Mouse (Mus musculus) midbrain, embryonic 15.5 days (tissue): Measurements from ENCODE around the gene Brwd1. TPM values are rescaled to one million over a fixed set of nuclear protein-coding genes. Genes with fewer than 3 reads are reported as not detected.
"Not testable (repeated sequence)": the region's sequence is repeated elsewhere in the genome, so short reads cannot be mapped to it uniquely, and the experiment has no call there.

ENCODE experiments used
- ATAC-seq: fragments of 200-750 bp; cut with Nextera tagmentation; replicated peaks from 2 replicates; pipeline ENCODE4 v1.8.0; 2017; ENCODE audit warnings: moderate TSS enrichment
- H3K27ac ChIP-seq: fragments of 300-500 bp; sonication (generic); 2 replicates; pipeline ENCODE4 v1.5.1; 2015; ENCODE audit warnings: mild to moderate bottlenecking, inconsistent platforms
- H3K27me3 ChIP-seq: fragments of 300-500 bp; sonication (generic); replicated peaks from 2 replicates; pipeline ENCODE4 v1.6.1; 2015; ENCODE audit warnings: inconsistent platforms
- H3K36me3 ChIP-seq: fragments of 300-500 bp; sonication (generic); replicated peaks from 2 replicates; pipeline ENCODE4 v1.6.1; 2015; ENCODE audit warnings: inconsistent platforms
- H3K4me1 ChIP-seq: fragments of 300-500 bp; sonication (generic); 2 replicates; pipeline ENCODE4 v1.6.1; 2015; ENCODE audit warnings: inconsistent platforms
- H3K4me2 ChIP-seq: fragments of 300-500 bp; sonication (generic); 2 replicates; pipeline ENCODE4 v1.6.1; 2015; ENCODE audit warnings: inconsistent platforms, mild to moderate bottlenecking, moderate library complexity
- H3K4me3 ChIP-seq: fragments of 300-500 bp; sonication (generic); 2 replicates; pipeline ENCODE4 v1.5.1; 2015; ENCODE audit warnings: mild to moderate bottlenecking, inconsistent platforms
- H3K9ac ChIP-seq: fragments of 300-500 bp; sonication (generic); 2 replicates; pipeline ENCODE4 v1.6.1; 2015; ENCODE audit warnings: mild to moderate bottlenecking, inconsistent platforms
- H3K9me3 ChIP-seq: fragments of 300-500 bp; sonication (generic); 2 replicates; pipeline ENCODE4 v1.6.1; 2016; ENCODE audit warnings: inconsistent platforms
- WGBS: fragments of 180-500 bp; shearing (Covaris S2); methylation state at CpG from one replicate; pipeline ENCODE4 v1.1.7; 2015; ENCODE audit warnings: mixed read lengths; 5-methylcytosine and 5-hydroxymethylcytosine counted together
- polyA plus RNA-seq: library from polyadenylated mRNA; unstranded; fragments of >200 nt; fragmentation: Nextera tagmentation; extraction: Ambion mirVana; gene quantifications from 2 replicates; pipeline ENCODE4 v1.2.1, GENCODE M21; 2015

Brwd1 gene
- polyA plus RNA-seq, 1 experiment from 2014 or later = 295 TPM

DNA sequence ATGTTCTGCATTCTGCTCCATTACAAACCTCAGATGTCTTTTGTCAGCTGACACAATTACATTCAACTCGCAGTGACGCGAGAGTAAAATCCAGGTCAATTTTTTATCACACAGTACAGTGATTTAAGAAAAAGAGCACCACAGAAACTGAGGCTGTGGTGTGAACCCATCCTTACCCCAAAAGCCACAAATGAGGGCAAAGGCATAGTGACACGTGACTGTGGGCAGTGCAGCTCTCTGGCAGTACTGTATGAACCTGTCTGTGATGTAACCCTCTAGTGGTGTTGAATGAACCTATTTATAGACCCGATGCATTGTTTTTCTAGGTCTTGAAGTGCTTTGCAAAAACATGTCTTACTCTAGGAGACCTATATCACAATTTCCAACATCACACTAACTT lies 83.0 kb downstream of the Brwd1 start:
- Histone ChIP-seq H3K9me3 (no peaks in the 10 kb centered on the region), H3K4me2 (no peak overlapping the region), H3K36me3 (peaks cover 14% of the 10 kb centered on the region), H3K27me3 (no peaks in the 10 kb centered on the region), H3K4me3 (no peak overlapping the region), H3K27ac (no peak overlapping the region), H3K9ac (no peak overlapping the region), H3K4me1 (no peaks in the 10 kb centered on the region)
- no peak for ATAC-seq
- 92% methylated on average over 5 of the region's 5 CpGs for WGBS

- H3K36me3 ChIP-seq = peaks cover 7% of the 10 kb centered on the region; the same call in 1 of the 2 replicates
- no peak overlapping the region for H3K4me2 ChIP-seq
- 88% methylated on average over 7 of the region's 7 CpGs for WGBS
- H3K4me1 ChIP-seq = peaks cover 8% of the 10 kb centered on the region
- no peak overlapping the region for H3K27ac ChIP-seq
- no peak for ATAC-seq
- no peaks in the 10 kb centered on the region for H3K27me3 ChIP-seq
- H3K9ac ChIP-seq = no peak overlapping the region
- H3K9me3 ChIP-seq = no peaks in the 10 kb centered on the region
- no peak overlapping the region for H3K4me3 ChIP-seq
These were observed 86.2 kb downstream of the Brwd1 start for GRCm38 (mm10) chr16:95996156-95996555.

- not testable (repeated sequence) for H3K27me3 ChIP-seq, ATAC-seq, H3K4me3 ChIP-seq, H3K9ac ChIP-seq, H3K9me3 ChIP-seq, H3K27ac ChIP-seq, H3K36me3 ChIP-seq, H3K4me2 ChIP-seq
- 92% methylated on average over 4 of the region's 4 CpGs for WGBS
- H3K4me1 ChIP-seq = peaks cover 15% of the 10 kb centered on the region
These were observed 87.8 kb downstream of the Brwd1 start for GRCm38 (mm10) chr16:95994576-95994975.

DNA sequence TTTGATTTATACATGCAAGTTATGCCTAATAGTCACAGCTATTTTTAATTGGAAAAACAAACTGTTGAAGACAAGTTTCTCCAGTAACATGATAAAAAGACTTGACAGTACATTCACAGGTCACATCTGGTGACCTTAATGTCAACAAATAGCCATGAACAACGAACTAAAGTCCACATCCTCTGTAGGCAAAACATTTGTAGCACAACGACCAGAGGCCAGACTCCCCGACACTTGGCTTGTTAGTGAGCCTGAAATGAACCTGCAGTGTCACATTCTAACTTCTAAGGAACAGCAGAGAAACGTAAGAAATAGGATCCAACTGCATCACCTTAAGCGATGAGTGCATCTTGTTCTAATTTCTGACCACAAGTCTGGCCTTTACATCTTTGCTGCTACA lies 89.7 kb downstream of the Brwd1 start:
- Histone ChIP-seq H3K4me3 (no peak overlapping the region), H3K27me3 (no peaks in the 10 kb centered on the region), H3K4me1 (peaks cover 17% of the 10 kb centered on the region), H3K27ac (no peak overlapping the region), H3K36me3 (0 out of 2 replicates have a peak, but pooled peaks cover 7% of the 10 kb centered on the region), H3K9me3 (no peaks in the 10 kb centered on the region), H3K4me2 (no peak overlapping the region), H3K9ac (no peak overlapping the region)
- no peak for ATAC-seq
- WGBS = 89% methylated on average over 5 of the region's 5 CpGs

GRCm38 (mm10) chr16:95991122-95991900 lies 91.0 kb downstream of the Brwd1 start:
- no peak for ATAC-seq
- Histone ChIP-seq H3K9me3 (no peaks in the 10 kb centered on the region), H3K4me2 (peak overlapping the region; percentile 66), H3K9ac (peak overlapping the region; percentile 68), H3K27me3 (no peaks in the 10 kb centered on the region), H3K4me1 (peaks cover 17% of the 10 kb centered on the region), H3K27ac (peak overlapping the region; percentile 84), H3K4me3 (peak overlapping the region; percentile 56), H3K36me3 (0 out of 2 replicates have a peak, but pooled peaks cover 7% of the 10 kb centered on the region)
- WGBS = 9% methylated on average over 10 of the region's 10 CpGs

- Histone ChIP-seq H3K27me3 (no peaks in the 10 kb centered on the region), H3K4me2 (peak within 1 kb of the TSS; percentile 66), H3K4me1 (peaks cover 17% of the 10 kb centered on the region), H3K36me3 (0 out of 2 replicates have a peak, but pooled peaks cover 7% of the 10 kb centered on the region), H3K27ac (peak within 1 kb of the TSS; percentile 84), H3K9me3 (no peaks in the 10 kb centered on the region), H3K9ac (peak within 1 kb of the TSS; percentile 68), H3K4me3 (peak within 1 kb of the TSS; percentile 56)
- whole genome bisulfite sequencing = under 1% methylated on average over 62 of the region's 62 CpGs
- ATAC-seq = peak; percentile 95
These were observed 91.7 kb downstream of the Brwd1 start, which contains the start of gene Psmg1 for GRCm38 (mm10) chr16:95990462-95991121. Gene Psmg1 (minus strand): TSS chr16:95990960.

DNA sequence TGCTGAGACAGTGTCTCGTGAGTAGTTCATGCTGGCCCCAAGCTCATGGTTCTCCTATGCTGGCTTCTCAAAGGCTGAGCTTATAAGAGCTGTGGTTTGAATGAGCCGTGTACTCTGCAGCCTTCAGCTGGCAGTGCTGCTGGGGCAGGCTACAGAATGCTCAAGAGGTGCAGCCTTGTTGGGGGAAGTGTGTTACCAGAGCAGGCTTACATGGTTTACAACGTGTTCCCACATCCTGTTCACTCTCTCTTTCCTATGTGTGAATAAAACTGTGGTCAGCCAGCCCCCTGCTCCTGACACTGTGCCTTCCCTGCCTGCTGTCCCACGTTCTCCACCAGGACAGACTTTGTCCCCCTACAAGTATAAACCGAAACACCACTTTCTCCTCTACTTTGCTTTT lies 97.4 kb downstream of the Brwd1 start:
- H3K36me3 ChIP-seq = peaks cover 6% of the 10 kb centered on the region; the same call in 1 of the 2 replicates
- H3K27ac ChIP-seq = no peak overlapping the region
- H3K27me3 ChIP-seq = no peaks in the 10 kb centered on the region
- no peaks in the 10 kb centered on the region for H3K9me3 ChIP-seq
- no peak for ATAC-seq
- H3K4me2 ChIP-seq = no peak overlapping the region
- H3K9ac ChIP-seq = no peak overlapping the region
- peaks cover 5% of the 10 kb centered on the region for H3K4me1 ChIP-seq
- WGBS = 92% methylated on average over 5 of the region's 5 CpGs
- H3K4me3 ChIP-seq = no peak overlapping the region

DNA sequence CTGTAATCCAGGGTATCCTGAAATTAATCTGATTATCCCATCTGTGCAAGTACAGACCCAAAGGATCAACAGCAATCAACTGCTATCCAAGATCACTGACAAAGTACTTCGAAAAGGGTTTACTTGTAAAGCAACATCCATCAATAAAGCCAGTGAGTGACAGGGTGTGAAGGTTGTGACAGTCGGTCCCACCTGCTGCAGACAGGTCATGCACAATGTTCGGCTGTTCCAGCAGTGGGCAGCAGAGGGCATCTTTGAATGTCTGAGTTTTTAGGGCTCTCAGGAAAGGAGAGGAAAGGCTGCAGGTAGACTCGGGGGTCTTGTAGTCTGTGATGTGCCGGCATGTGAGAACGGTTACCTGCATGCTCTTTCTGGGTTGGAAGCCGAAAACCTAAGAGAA lies 98.7 kb downstream of the Brwd1 start:
- no peak overlapping the region for H3K9ac ChIP-seq
- H3K4me2 ChIP-seq = no peak overlapping the region
- no peak for ATAC-seq
- H3K4me3 ChIP-seq = no peak overlapping the region
- H3K4me1 ChIP-seq = no peaks in the 10 kb centered on the region
- H3K27me3 ChIP-seq = no peaks in the 10 kb centered on the region
- H3K27ac ChIP-seq = no peak overlapping the region
- peaks cover 6% of the 10 kb centered on the region; the same call in 1 of the 2 replicates for H3K36me3 ChIP-seq
- no peaks in the 10 kb centered on the region for H3K9me3 ChIP-seq
- WGBS = 82% methylated on average over 7 of the region's 7 CpGs

DNA sequence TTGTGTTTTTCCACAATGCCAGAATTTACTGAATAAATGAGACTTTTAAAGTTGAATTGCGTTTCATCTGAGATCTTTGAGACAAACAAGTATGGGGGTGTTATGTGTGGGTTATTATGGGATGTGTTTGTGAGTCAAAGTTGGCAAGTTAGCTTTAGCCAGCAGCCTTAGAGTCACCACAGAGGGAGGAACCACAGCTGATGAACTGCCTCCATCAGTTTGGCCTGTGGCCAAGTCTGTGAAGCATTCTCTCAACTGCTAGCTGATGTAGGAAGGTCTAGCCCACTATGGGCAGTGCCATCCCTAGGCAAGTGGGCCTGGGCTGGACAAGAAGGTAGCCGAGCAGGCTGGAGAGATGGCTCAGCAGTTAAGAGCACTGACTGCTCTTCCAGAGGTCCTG lies 111.5 kb downstream of the Brwd1 start:
- Histone ChIP-seq H3K4me2 (no peak overlapping the region), H3K4me3 (no peak overlapping the region), H3K9ac (no peak overlapping the region), H3K4me1 (no peaks in the 10 kb centered on the region), H3K9me3 (no peaks in the 10 kb centered on the region), H3K36me3 (no peaks in the 10 kb centered on the region), H3K27me3 (no peaks in the 10 kb centered on the region), H3K27ac (no peak overlapping the region)
- ATAC-seq = no peak
- WGBS = 84% methylated on average over 2 of the region's 2 CpGs

GRCm38 (mm10) chr16:95967455-95967854 lies 114.9 kb downstream of the Brwd1 start:
- Histone ChIP-seq H3K36me3 (no peaks in the 10 kb centered on the region), H3K9me3 (no peaks in the 10 kb centered on the region), H3K4me2 (no peak overlapping the region), H3K27ac (no peak overlapping the region), H3K27me3 (no peaks in the 10 kb centered on the region), H3K9ac (no peak overlapping the region), H3K4me1 (no peaks in the 10 kb centered on the region), H3K4me3 (no peak overlapping the region)
- 89% methylated on average over 11 of the region's 11 CpGs for WGBS
- no peak for ATAC-seq

GRCm38 (mm10) chr16:95964427-95965023 lies 117.8 kb downstream of the Brwd1 start:
- H3K27ac ChIP-seq = no peak overlapping the region
- no peaks in the 10 kb centered on the region for H3K4me1 ChIP-seq
- H3K4me3 ChIP-seq = no peak overlapping the region
- no peaks in the 10 kb centered on the region for H3K36me3 ChIP-seq
- no peaks in the 10 kb centered on the region for H3K9me3 ChIP-seq
- no peak overlapping the region for H3K9ac ChIP-seq
- no peaks in the 10 kb centered on the region for H3K27me3 ChIP-seq
- 54% methylated on average over 11 of the region's 11 CpGs for WGBS
- no peak overlapping the region for H3K4me2 ChIP-seq
- no peak for ATAC-seq

- H3K27me3 ChIP-seq, ATAC-seq, H3K4me1 ChIP-seq, H3K4me3 ChIP-seq, H3K4me2 ChIP-seq, H3K9me3 ChIP-seq, H3K36me3 ChIP-seq, H3K9ac ChIP-seq, H3K27ac ChIP-seq: not testable (repeated sequence)
- WGBS = 78% methylated on average over 1 of the region's 1 CpGs
These were observed 120.8 kb downstream of the Brwd1 start for GRCm38 (mm10) chr16:95961484-95961883.
